Mouse (Mus musculus): ENCODE results near the gene G430095P16Rik. TPM values are rescaled to one million over a fixed set of nuclear protein-coding genes. Genes with fewer than 3 reads are reported as not detected.

G430095P16Rik gene
- polyA plus RNA-seq, 1 experiment from 2014 or later, result 2.8 TPM

DNA sequence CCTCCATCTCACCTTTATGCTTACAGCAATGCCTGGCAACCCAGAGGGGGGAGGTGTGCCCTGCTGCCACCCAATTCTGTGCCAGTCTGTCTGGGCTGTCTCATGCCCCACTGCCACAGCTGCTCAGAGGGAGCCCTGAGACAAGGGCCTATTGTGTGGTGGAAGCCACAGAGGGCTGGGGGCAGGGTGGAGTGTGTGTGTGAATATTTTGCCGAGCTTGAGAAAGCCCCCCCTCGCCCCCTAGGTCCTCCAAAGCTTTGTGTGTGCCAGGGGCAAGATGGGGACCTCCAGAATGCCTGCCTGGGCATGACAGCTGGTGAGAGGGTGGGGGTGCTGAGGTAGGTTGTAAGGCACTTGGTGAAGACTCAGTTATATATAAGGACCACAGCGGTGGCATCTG lies 5.7 kb downstream of the G430095P16Rik start:
- Histone ChIP-seq H3K4me2 (replicated peaks; ENCODE audit: low read depth, low read length) (no peak overlapping the region), H3K27me3 (ENCODE audit: insufficient read depth, low read length) (no peaks in the 10 kb centered on the region), H3K9me3 (ENCODE audit: low read length) (no peaks in the 10 kb centered on the region), H3K4me1 (ENCODE audit: insufficient read depth, low read length) (peaks cover 60% of the 10 kb centered on the region), H3K4me3 (ENCODE audit: low read length) (no peak overlapping the region), H3K36me3 (ENCODE audit: insufficient read depth, low read length) (peaks cover 4% of the 10 kb centered on the region; the same call in 1 of the 2 replicates), H3K27ac (ENCODE audit: low read length) (no peak overlapping the region), H3K9ac (replicated peaks; ENCODE audit: low read length) (no peak overlapping the region)
- WGBS, result 79% methylated on average over 3 of the region's 3 CpGs
- ATAC-seq (ENCODE audit: low FRiP score, low TSS enrichment), result peak; percentile 17; the same call in 1 of the 2 replicates

DNA sequence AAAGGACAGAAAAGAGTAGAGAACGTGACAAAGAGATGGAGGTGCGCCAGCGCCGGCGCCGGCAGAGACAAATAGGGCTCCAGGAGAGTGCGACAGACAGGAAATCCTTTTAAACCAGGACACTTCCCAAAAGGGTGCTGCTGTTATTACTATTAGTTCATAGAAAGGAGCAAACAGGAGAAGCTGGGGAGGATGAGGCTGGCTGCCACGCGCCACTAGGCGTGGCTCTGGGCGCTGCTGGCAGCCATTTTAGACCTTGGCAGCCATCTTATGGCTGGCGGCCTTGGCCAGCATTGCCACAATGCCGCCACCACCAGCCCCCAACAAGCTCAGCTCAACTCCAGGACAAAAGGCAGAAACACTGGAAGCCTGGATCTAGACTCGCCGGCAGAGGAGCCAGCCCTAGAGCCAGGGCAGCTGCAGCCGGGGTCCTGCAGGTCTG lies 7.1 kb downstream of the G430095P16Rik start:
- no peaks in the 10 kb centered on the region for H3K27me3 ChIP-seq (ENCODE audit: insufficient read depth, low read length)
- H3K4me3 ChIP-seq (ENCODE audit: low read length), result no peak overlapping the region
- H3K4me1 ChIP-seq (ENCODE audit: insufficient read depth, low read length), result peaks cover 51% of the 10 kb centered on the region
- no peak overlapping the region for H3K4me2 ChIP-seq (replicated peaks; ENCODE audit: low read depth, low read length)
- H3K36me3 ChIP-seq (ENCODE audit: insufficient read depth, low read length), result peaks cover 4% of the 10 kb centered on the region; the same call in 1 of the 2 replicates
- H3K9me3 ChIP-seq (ENCODE audit: low read length), result no peaks in the 10 kb centered on the region
- 89% methylated on average over 16 of the region's 16 CpGs for WGBS
- no peak overlapping the region; the same call in 1 of the 2 replicates for H3K27ac ChIP-seq (ENCODE audit: low read length)
- no peak for ATAC-seq (ENCODE audit: low FRiP score, low TSS enrichment)
- H3K9ac ChIP-seq (replicated peaks; ENCODE audit: low read length), result no peak overlapping the region

DNA sequence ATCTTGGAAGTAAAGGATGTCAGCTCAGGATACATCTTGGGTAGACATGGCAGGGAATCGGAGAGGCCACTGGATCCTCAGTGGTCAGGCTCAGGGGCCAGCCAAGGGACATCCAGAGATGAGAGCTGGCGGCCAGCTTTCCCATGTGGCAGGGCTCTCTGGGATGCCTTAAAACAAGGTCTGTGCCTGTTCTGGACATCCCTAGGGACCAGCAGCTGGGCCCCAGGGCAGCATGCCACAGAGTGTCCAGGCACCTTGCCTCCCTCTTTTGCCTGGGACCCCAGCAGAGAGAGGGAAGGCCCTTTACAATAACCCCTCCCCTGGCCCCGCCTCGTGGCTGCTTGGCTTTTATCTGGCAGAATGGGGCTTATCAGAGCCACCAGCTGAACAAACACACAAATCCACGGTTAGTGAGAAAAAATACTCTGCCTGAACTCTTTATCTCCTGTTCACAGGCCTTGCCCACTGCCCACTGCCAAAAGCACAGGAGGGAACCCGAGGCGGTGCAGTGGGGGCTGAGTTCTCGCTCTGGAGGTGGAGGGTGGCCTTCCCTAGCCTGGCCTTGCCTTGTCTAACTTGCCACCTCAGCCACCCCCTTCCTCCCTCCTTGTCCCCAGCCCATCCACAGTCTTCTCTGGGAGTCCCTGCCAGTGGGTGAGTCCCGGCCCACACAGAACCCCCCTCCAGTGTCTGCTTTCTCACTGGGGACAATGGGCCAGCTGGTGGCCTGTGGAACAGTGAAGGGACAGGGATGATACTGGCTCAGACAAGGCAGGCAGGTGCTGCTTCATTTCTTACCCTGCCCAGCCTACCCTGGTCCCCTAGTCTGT lies 7.9 kb downstream of the G430095P16Rik start:
- H3K27me3 ChIP-seq (ENCODE audit: insufficient read depth, low read length), result peaks cover 5% of the 10 kb centered on the region
- H3K4me3 ChIP-seq (ENCODE audit: low read length), result no peak overlapping the region
- H3K9ac ChIP-seq (replicated peaks; ENCODE audit: low read length), result peak overlapping the region; percentile 18; the same call in 1 of the 2 replicates
- peak overlapping the region; percentile 21; the same call in 1 of the 2 replicates for H3K27ac ChIP-seq (ENCODE audit: low read length)
- H3K4me1 ChIP-seq (ENCODE audit: insufficient read depth, low read length), result peaks cover 45% of the 10 kb centered on the region
- H3K36me3 ChIP-seq (ENCODE audit: insufficient read depth, low read length), result peaks cover 4% of the 10 kb centered on the region; the same call in 1 of the 2 replicates
- H3K9me3 ChIP-seq (ENCODE audit: low read length), result no peaks in the 10 kb centered on the region
- no peak for ATAC-seq (ENCODE audit: low FRiP score, low TSS enrichment)
- H3K4me2 ChIP-seq (replicated peaks; ENCODE audit: low read depth, low read length), result no peak overlapping the region
- 45% methylated on average over 9 of the region's 9 CpGs for WGBS

DNA sequence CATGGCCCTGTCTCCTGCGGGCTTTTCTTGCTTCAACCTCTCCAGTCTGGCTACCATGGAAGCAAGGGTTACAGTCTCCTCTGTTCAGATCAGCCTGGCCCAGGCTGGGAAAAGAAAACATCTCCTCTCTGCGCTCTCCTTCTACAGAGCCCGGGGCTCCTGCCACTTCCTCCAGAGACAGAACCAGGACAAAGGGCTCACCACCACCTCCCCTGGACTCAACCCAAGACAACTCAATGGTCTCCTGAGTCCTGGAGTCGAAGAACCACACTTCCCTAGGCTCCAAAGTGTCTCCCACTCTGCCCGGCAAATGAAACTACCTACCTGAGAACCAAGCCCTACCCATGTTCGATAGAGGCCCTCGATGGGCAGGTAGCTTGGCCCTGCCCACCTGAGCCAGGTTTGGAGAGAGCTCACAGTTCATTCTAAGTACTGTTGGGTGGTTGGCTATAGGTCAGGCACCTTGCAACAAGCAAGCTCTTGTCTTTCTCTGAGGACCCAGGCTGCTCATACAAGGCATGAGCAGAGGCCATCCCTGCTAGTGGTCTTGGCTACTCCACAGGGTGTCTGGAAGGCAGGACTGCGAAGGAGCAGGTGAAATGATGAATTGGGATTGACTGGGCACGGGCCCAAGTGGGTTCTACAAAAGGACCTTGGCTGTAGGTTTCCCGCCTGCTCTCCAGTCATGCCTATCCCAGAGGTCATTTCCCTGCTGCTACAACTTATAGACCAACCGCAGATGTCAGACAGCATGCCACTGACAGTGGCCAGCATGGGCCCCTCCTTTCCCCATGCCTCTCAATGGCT lies 8.8 kb downstream of the G430095P16Rik start:
- 62% methylated on average over 11 of the region's 11 CpGs for WGBS
- no peak overlapping the region for H3K4me2 ChIP-seq (replicated peaks; ENCODE audit: low read depth, low read length)
- H3K4me1 ChIP-seq (ENCODE audit: insufficient read depth, low read length), result peaks cover 42% of the 10 kb centered on the region
- ATAC-seq (ENCODE audit: low FRiP score, low TSS enrichment), result no peak
- peak overlapping the region; percentile 18; the same call in 1 of the 2 replicates for H3K9ac ChIP-seq (replicated peaks; ENCODE audit: low read length)
- peaks cover 2% of the 10 kb centered on the region; the same call in 1 of the 2 replicates for H3K36me3 ChIP-seq (ENCODE audit: insufficient read depth, low read length)
- H3K4me3 ChIP-seq (ENCODE audit: low read length), result no peak overlapping the region
- H3K9me3 ChIP-seq (ENCODE audit: low read length), result no peaks in the 10 kb centered on the region
- peak overlapping the region; percentile 21; the same call in 1 of the 2 replicates for H3K27ac ChIP-seq (ENCODE audit: low read length)
- peaks cover 10% of the 10 kb centered on the region for H3K27me3 ChIP-seq (ENCODE audit: insufficient read depth, low read length)

DNA sequence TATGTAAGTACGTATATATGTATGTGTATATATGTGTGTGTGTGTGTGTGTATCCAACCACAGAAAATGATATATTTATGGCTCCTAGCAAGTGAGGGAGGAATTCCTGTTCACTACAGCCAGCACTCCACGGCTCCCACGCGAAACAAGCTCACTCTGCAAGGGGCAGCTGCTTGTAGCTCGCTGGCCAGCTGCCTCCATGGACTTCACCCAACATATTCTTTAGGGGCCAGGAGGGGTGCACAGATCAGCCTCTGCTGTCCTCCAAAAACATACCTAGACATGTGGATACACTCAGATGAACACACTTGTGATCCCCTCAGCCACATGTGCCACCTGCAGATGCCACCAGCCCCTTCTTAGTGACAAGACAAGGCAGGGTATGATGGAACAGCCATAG lies 9.7 kb downstream of the G430095P16Rik start:
- Histone ChIP-seq H3K4me3 (ENCODE audit: low read length) (no peak overlapping the region), H3K27ac (ENCODE audit: low read length) (peak overlapping the region; percentile 27; the same call in 1 of the 2 replicates), H3K4me1 (ENCODE audit: insufficient read depth, low read length) (peaks cover 42% of the 10 kb centered on the region), H3K27me3 (ENCODE audit: insufficient read depth, low read length) (peaks cover 14% of the 10 kb centered on the region), H3K4me2 (replicated peaks; ENCODE audit: low read depth, low read length) (no peak overlapping the region), H3K9ac (replicated peaks; ENCODE audit: low read length) (no peak overlapping the region), H3K9me3 (ENCODE audit: low read length) (no peaks in the 10 kb centered on the region), H3K36me3 (ENCODE audit: insufficient read depth, low read length) (no peaks in the 10 kb centered on the region)
- 26% methylated on average over 5 of the region's 5 CpGs for WGBS
- ATAC-seq (ENCODE audit: low FRiP score, low TSS enrichment), result no peak

DNA sequence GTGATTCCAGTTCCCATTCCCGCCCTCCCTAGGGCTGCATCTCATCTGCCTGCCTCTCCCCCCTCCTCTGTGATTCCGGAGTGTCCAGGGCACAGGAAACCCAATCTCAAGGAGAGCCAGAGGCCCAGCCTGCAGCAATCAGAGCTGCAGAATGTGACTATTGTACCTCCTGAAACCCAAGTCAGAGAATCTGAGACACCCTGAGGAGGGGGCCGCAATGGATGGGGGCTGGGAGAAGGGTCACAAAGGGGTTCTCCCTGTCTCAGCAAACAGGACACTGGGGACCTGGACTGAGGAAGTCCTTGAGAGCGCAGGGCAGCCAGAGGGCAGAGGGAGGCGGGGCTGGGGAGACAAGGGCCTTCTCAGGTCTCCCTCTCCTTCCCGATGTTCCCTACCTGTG lies 10.2 kb downstream of the G430095P16Rik start:
- Histone ChIP-seq H3K4me2 (replicated peaks; ENCODE audit: low read depth, low read length) (no peak overlapping the region), H3K9ac (replicated peaks; ENCODE audit: low read length) (0 out of 2 replicates have a peak overlapping the region, but pooled peaks have one; percentile 33), H3K27me3 (ENCODE audit: insufficient read depth, low read length) (peaks cover 14% of the 10 kb centered on the region), H3K4me1 (ENCODE audit: insufficient read depth, low read length) (peaks cover 47% of the 10 kb centered on the region), H3K27ac (ENCODE audit: low read length) (peak overlapping the region; percentile 27; the same call in 1 of the 2 replicates), H3K36me3 (ENCODE audit: insufficient read depth, low read length) (no peaks in the 10 kb centered on the region), H3K4me3 (ENCODE audit: low read length) (no peak overlapping the region), H3K9me3 (ENCODE audit: low read length) (no peaks in the 10 kb centered on the region)
- ATAC-seq (ENCODE audit: low FRiP score, low TSS enrichment), result peak; percentile 42
- WGBS, result 22% methylated on average over 6 of the region's 6 CpGs

DNA sequence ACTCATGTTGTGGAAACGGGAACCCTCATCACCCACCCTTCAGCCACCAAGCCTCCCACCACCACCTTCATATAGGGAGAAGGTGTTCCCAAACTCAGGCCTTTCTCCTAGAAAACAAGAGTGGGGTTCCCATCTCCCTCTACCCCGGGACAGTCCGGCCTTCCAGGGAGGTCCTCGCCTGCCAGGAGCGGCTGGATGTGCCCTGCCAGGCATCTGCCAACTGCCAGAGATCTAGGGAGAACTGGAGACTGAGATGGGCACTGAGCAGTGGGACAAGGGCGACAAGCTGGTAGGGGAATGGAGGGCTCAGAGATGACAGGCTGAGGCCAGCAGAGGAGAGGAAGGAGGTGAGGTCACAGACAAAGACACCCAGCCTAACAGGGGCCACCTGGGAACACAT lies 11.2 kb downstream of the G430095P16Rik start:
- Histone ChIP-seq H3K9ac (replicated peaks; ENCODE audit: low read length) (no peak overlapping the region), H3K4me3 (ENCODE audit: low read length) (no peak overlapping the region), H3K9me3 (ENCODE audit: low read length) (no peaks in the 10 kb centered on the region), H3K27me3 (ENCODE audit: insufficient read depth, low read length) (peaks cover 19% of the 10 kb centered on the region), H3K4me1 (ENCODE audit: insufficient read depth, low read length) (peaks cover 50% of the 10 kb centered on the region), H3K27ac (ENCODE audit: low read length) (no peak overlapping the region), H3K36me3 (ENCODE audit: insufficient read depth, low read length) (no peaks in the 10 kb centered on the region), H3K4me2 (replicated peaks; ENCODE audit: low read depth, low read length) (no peak overlapping the region)
- 91% methylated on average over 6 of the region's 6 CpGs for WGBS
- no peak for ATAC-seq (ENCODE audit: low FRiP score, low TSS enrichment)

DNA sequence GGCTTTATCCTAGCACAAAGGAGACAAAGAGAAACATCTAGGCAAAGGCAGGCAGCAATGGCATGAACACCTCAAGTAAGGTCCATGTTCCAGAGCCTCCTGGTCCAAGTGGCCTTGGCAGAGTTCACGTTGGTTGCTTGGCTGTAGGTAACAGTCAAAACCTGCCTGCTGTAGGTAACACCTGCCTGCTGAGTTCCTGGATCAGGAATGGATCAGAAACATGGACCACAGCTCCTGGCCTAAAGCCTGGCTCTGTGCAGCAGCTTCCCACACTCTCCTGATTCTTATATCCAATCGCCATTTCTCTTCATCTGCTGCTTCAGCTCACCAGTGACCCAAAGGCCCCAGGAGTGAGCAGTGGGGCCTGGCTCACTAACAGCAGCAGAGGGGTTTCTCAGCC lies 11.9 kb downstream of the G430095P16Rik start:
- peaks cover 26% of the 10 kb centered on the region for H3K27me3 ChIP-seq (ENCODE audit: insufficient read depth, low read length)
- WGBS, result 82% methylated on average over 2 of the region's 2 CpGs
- no peaks in the 10 kb centered on the region for H3K36me3 ChIP-seq (ENCODE audit: insufficient read depth, low read length)
- H3K9ac ChIP-seq (replicated peaks; ENCODE audit: low read length), result no peak overlapping the region
- H3K9me3 ChIP-seq (ENCODE audit: low read length), result no peaks in the 10 kb centered on the region
- no peak overlapping the region for H3K4me2 ChIP-seq (replicated peaks; ENCODE audit: low read depth, low read length)
- H3K4me3 ChIP-seq (ENCODE audit: low read length), result no peak overlapping the region
- no peak for ATAC-seq (ENCODE audit: low FRiP score, low TSS enrichment)
- H3K4me1 ChIP-seq (ENCODE audit: insufficient read depth, low read length), result peaks cover 50% of the 10 kb centered on the region
- no peak overlapping the region for H3K27ac ChIP-seq (ENCODE audit: low read length)

DNA sequence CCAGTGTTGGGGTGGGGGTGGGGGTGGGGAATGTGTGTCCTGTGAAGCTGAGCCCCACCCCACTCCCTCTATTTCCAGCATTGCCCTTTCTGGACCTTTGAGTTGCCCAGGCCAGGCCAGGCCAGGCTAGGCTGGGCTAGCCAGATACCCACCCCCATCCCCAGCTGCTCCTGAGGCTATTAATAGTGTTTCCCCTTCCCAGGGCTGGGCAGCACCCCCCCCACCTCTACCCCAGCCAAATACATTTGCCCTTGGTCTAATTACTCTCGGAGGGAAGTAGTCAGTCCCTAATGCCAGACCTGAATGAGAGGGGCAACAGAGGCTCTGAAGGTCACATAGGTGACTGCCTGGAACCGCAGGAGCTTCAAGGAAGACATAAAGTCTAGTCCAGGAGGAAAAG lies 12.8 kb downstream of the G430095P16Rik start:
- no peaks in the 10 kb centered on the region for H3K36me3 ChIP-seq (ENCODE audit: insufficient read depth, low read length)
- ATAC-seq (ENCODE audit: low FRiP score, low TSS enrichment), result no peak
- no peak overlapping the region for H3K4me3 ChIP-seq (ENCODE audit: low read length)
- H3K4me2 ChIP-seq (replicated peaks; ENCODE audit: low read depth, low read length), result no peak overlapping the region
- H3K27ac ChIP-seq (ENCODE audit: low read length), result no peak overlapping the region
- peaks cover 50% of the 10 kb centered on the region for H3K4me1 ChIP-seq (ENCODE audit: insufficient read depth, low read length)
- H3K27me3 ChIP-seq (ENCODE audit: insufficient read depth, low read length), result peaks cover 35% of the 10 kb centered on the region
- H3K9ac ChIP-seq (replicated peaks; ENCODE audit: low read length), result no peak overlapping the region
- 48% methylated on average over 2 of the region's 2 CpGs for WGBS
- no peaks in the 10 kb centered on the region for H3K9me3 ChIP-seq (ENCODE audit: low read length)
